Mouse (Mus musculus) embryonic fibroblast, embryonic 13.5 days (primary cell): ENCODE results near the gene Nup107.

Experiments
- CTCF ChIP-seq: IDR thresholded peaks from 2 replicates; pipeline ENCODE4 v1.5.1; 2011; ENCODE audit warnings: mild to moderate bottlenecking, control low read depth, low read length, moderate library complexity, borderline replicate concordance; ENCODE audit not compliant: insufficient read depth
- POLR2A ChIP-seq: IDR thresholded peaks from 2 replicates; pipeline ENCODE4 v1.6.1; 2011; ENCODE audit warnings: low read depth, mild to moderate bottlenecking, control low read depth, low read length, moderate library complexity

- TF ChIP-seq POLR2A: no peak
- no peak for TF ChIP-seq CTCF
Measured at GRCm38 (mm10) chr10:117727518-117728110, 64.9 kb downstream of the Nup107 start.
